Mouse (Mus musculus): ENCODE data around the gene St13.

GRCm38 (mm10) chr15:81330816-81331433 is 69.0 kb downstream of the St13 start:
- TF ChIP-seq CEBPB (IDR thresholded peaks at IDR 0.05; ENCODE audit: insufficient read depth, poor library complexity, severe bottlenecking) = no peak
- TF ChIP-seq USF1 (IDR thresholded peaks at IDR 0.05; ENCODE audit: low read depth) = no peak
- TF ChIP-seq POLR2A (IDR thresholded peaks at IDR 0.05; ENCODE audit: insufficient read length, low read depth) = no peak
- no peak for TF ChIP-seq REST (IDR thresholded peaks at IDR 0.05; ENCODE audit: insufficient read depth, insufficient read length)
- no peak for TF ChIP-seq SRF (IDR thresholded peaks at IDR 0.05; ENCODE audit: control insufficient read depth, insufficient read length, low read depth)
- no peak for TF ChIP-seq TCF12 (IDR thresholded peaks at IDR 0.05; ENCODE audit: insufficient read depth, poor library complexity, severe bottlenecking)
- TF ChIP-seq TCF3 (IDR thresholded peaks at IDR 0.05; ENCODE audit: insufficient read length, low read depth) = no peak
- TF ChIP-seq MAX (IDR thresholded peaks at IDR 0.05; ENCODE audit: low read depth) = no peak
- no peak for TF ChIP-seq POLR2AphosphoS2 (IDR thresholded peaks at IDR 0.05; ENCODE audit: insufficient read length, low read depth)
